Mouse (Mus musculus) T-helper 1 cell (primary cell): ENCODE data around the gene 2310033P09Rik.

ENCODE experiments used
- in situ Hi-C: fragments of 300-600 bp; cut with MboI, MseI; formaldehyde crosslinking; loops from one replicate; pipeline ENCODE4 v1.15.1; 2025; ENCODE audit warnings: high pct_unique_total_duplicates

Gene 2310033P09Rik

GRCm38 (mm10) chr11:59228122-59228953 is 20.2 kb downstream of the 2310033P09Rik start, which contains the start of gene Arf1:
Gene Arf1, minus strand, starts transcription at chr11:59228270.
- in situ Hi-C loops: no loop called here

- in situ Hi-C loops: no loop called here
Measured at GRCm38 (mm10) chr11:59230144-59230760, 22.1 kb downstream of the 2310033P09Rik start.

GRCm38 (mm10) chr11:59232797-59233196 is 24.7 kb downstream of the 2310033P09Rik start:
- in situ Hi-C loops: no loop called here

- in situ Hi-C loops: no loop called here
Measured at GRCm38 (mm10) chr11:59238525-59239427, 30.7 kb downstream of the 2310033P09Rik start.

- in situ Hi-C loops: no loop called here
Measured at GRCm38 (mm10) chr11:59239428-59239785, 31.3 kb downstream of the 2310033P09Rik start.

- in situ Hi-C loops: no loop called here
Measured at GRCm38 (mm10) chr11:59239796-59240195, 31.7 kb downstream of the 2310033P09Rik start.

- in situ Hi-C loops: no loop called here
Measured at GRCm38 (mm10) chr11:59241841-59242240, 33.7 kb downstream of the 2310033P09Rik start.

GRCm38 (mm10) chr11:59243856-59244255 is 35.7 kb downstream of the 2310033P09Rik start:
- in situ Hi-C loops: no loop called here

GRCm38 (mm10) chr11:59248101-59248500 is 40.0 kb downstream of the 2310033P09Rik start:
- in situ Hi-C loops: no loop called here

- in situ Hi-C loops: no loop called here
Measured at GRCm38 (mm10) chr11:59259647-59260046, 51.5 kb downstream of the 2310033P09Rik start.
